Mouse (Mus musculus): ENCODE results near the gene Dnajc5. TPM values are rescaled to one million over a fixed set of nuclear protein-coding genes. Genes with fewer than 3 reads are reported as not detected.

The Dnajc5 gene
- polyA plus RNA-seq, 1 experiment from 2014 or later: 87.4 TPM

- Histone ChIP-seq H3K4me1 (no peaks in the 10 kb centered on the region), H3K9me3 (no peaks in the 10 kb centered on the region), H3K27me3 (no peaks in the 10 kb centered on the region), H3K4me3 (no peak overlapping the region), H3K4me2 (no peak overlapping the region), H3K36me3 (peaks cover 44% of the 10 kb centered on the region), H3K27ac (no peak overlapping the region), H3K9ac (no peak overlapping the region)
- ATAC-seq (ENCODE audit: borderline replicate concordance, extremely low read depth, low FRiP score, low TSS enrichment): no peak
These were observed 33.5 kb downstream of the Dnajc5 start for GRCm38 (mm10) chr2:181553772-181554171.

GRCm38 (mm10) chr2:181567338-181567737 is 47.1 kb downstream of the Dnajc5 start:
- H3K4me1 ChIP-seq: no peaks in the 10 kb centered on the region
- no peak overlapping the region for H3K4me3 ChIP-seq
- H3K9me3 ChIP-seq: no peaks in the 10 kb centered on the region
- H3K9ac ChIP-seq: no peak overlapping the region
- 76% methylated on average over 3 of the region's 3 CpGs for WGBS
- no peaks in the 10 kb centered on the region for H3K36me3 ChIP-seq
- H3K4me2 ChIP-seq: no peak overlapping the region
- no peak for ATAC-seq (ENCODE audit: borderline replicate concordance, extremely low read depth, low FRiP score, low TSS enrichment)
- no peak overlapping the region for H3K27ac ChIP-seq
- H3K27me3 ChIP-seq: no peaks in the 10 kb centered on the region

GRCm38 (mm10) chr2:181568272-181569008 is 48.2 kb downstream of the Dnajc5 start:
- Histone ChIP-seq H3K9ac (no peak overlapping the region), H3K4me2 (no peak overlapping the region), H3K27ac (no peak overlapping the region), H3K27me3 (no peaks in the 10 kb centered on the region), H3K4me1 (no peaks in the 10 kb centered on the region), H3K36me3 (peaks cover 4% of the 10 kb centered on the region; the same call in 1 of the 2 replicates), H3K4me3 (no peak overlapping the region), H3K9me3 (no peaks in the 10 kb centered on the region)
- WGBS: 71% methylated on average over 7 of the region's 7 CpGs
- no peak for ATAC-seq (ENCODE audit: borderline replicate concordance, extremely low read depth, low FRiP score, low TSS enrichment)

DNA sequence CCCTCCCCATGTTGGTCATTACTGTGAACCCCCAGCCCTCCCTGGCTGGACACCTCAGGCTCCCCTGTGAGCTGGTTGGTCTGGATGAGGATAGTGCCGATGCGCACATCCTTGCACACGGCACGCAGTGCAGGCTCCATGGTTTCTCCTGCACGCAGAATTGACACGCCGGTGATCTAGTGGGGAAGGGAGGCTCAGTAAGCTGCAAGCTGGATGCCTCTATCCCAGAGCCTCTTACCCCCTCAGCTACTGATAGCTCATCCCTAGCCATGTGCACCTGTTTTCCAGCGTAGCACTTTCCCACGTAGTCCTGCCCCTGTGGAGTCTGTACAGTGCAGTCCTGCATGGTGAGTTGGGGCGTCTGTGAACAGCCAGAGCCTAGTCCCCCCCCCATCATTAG is 49.6 kb downstream of the Dnajc5 start:
- Histone ChIP-seq H3K36me3 (peaks cover 5% of the 10 kb centered on the region; the same call in 1 of the 2 replicates), H3K4me1 (no peaks in the 10 kb centered on the region), H3K9ac (no peak overlapping the region), H3K4me3 (no peak overlapping the region), H3K4me2 (no peak overlapping the region), H3K27me3 (no peaks in the 10 kb centered on the region), H3K27ac (no peak overlapping the region), H3K9me3 (no peaks in the 10 kb centered on the region)
- WGBS: 93% methylated on average over 10 of the region's 10 CpGs
- no peak for ATAC-seq (ENCODE audit: borderline replicate concordance, extremely low read depth, low FRiP score, low TSS enrichment)

GRCm38 (mm10) chr2:181570375-181570774 is 50.1 kb downstream of the Dnajc5 start:
- Histone ChIP-seq H3K27ac (no peak overlapping the region), H3K4me3 (no peak overlapping the region), H3K36me3 (peaks cover 5% of the 10 kb centered on the region; the same call in 1 of the 2 replicates), H3K9me3 (no peaks in the 10 kb centered on the region), H3K4me1 (no peaks in the 10 kb centered on the region), H3K27me3 (no peaks in the 10 kb centered on the region), H3K9ac (no peak overlapping the region), H3K4me2 (no peak overlapping the region)
- WGBS: 80% methylated on average over 8 of the region's 8 CpGs
- ATAC-seq (ENCODE audit: borderline replicate concordance, extremely low read depth, low FRiP score, low TSS enrichment): no peak

GRCm38 (mm10) chr2:181570921-181571595 is 50.8 kb downstream of the Dnajc5 start:
- Histone ChIP-seq H3K4me1 (no peaks in the 10 kb centered on the region), H3K27me3 (no peaks in the 10 kb centered on the region), H3K27ac (no peak overlapping the region), H3K4me3 (no peak overlapping the region), H3K9ac (no peak overlapping the region), H3K9me3 (no peaks in the 10 kb centered on the region), H3K36me3 (peaks cover 5% of the 10 kb centered on the region; the same call in 1 of the 2 replicates), H3K4me2 (no peak overlapping the region)
- ATAC-seq (ENCODE audit: borderline replicate concordance, extremely low read depth, low FRiP score, low TSS enrichment): no peak; the same call in 1 of the 2 replicates
- WGBS: 60% methylated on average over 6 of the region's 6 CpGs

DNA sequence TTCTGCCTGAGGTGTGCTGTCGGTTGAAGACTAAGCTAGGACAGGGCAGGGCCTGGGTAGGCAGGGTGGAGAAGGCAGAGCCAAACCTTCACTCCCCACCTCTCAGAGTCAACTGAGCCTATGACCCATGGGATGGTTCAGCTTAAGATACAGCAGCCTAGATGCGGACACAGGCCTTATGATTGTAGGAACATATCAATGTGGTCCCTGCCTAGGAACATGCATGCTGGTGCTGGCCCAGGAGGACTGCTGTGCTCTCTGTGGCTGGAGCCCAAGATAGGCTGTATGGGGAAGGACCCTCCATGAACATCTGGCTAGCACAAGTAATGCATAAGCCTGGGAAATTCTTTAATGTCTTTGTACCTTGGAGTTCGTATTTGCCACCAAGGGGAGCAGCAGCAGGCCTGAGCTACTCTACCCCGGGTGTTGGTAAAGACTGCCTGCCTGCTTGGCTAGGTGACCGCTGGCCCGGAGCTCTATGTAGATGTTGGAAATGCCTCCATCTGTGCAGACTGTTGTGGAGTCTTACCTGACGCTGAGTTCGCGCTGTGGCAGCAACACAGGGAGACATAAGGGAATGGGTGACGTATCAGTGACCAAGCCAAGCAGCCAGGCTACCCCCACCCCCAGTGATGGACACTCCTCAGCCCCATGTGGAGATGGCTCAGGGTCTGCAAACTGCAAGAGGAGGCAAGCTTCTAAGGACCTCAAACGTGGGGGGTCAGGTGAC is 51.8 kb downstream of the Dnajc5 start:
- H3K4me1 ChIP-seq: no peaks in the 10 kb centered on the region
- H3K4me2 ChIP-seq: no peak overlapping the region
- no peaks in the 10 kb centered on the region for H3K27me3 ChIP-seq
- WGBS: 86% methylated on average over 11 of the region's 11 CpGs
- no peak overlapping the region for H3K4me3 ChIP-seq
- no peak overlapping the region for H3K27ac ChIP-seq
- no peak for ATAC-seq (ENCODE audit: borderline replicate concordance, extremely low read depth, low FRiP score, low TSS enrichment)
- H3K36me3 ChIP-seq: peaks cover 5% of the 10 kb centered on the region; the same call in 1 of the 2 replicates
- H3K9me3 ChIP-seq: no peaks in the 10 kb centered on the region
- H3K9ac ChIP-seq: no peak overlapping the region

GRCm38 (mm10) chr2:181572921-181573920 is 52.9 kb downstream of the Dnajc5 start:
- no peak overlapping the region for H3K4me2 ChIP-seq
- no peak overlapping the region for H3K9ac ChIP-seq
- H3K9me3 ChIP-seq: no peaks in the 10 kb centered on the region
- WGBS: 93% methylated on average over 15 of the region's 15 CpGs
- ATAC-seq (ENCODE audit: borderline replicate concordance, extremely low read depth, low FRiP score, low TSS enrichment): no peak
- H3K4me1 ChIP-seq: no peaks in the 10 kb centered on the region
- H3K27me3 ChIP-seq: no peaks in the 10 kb centered on the region
- H3K4me3 ChIP-seq: no peak overlapping the region
- H3K36me3 ChIP-seq: peaks cover 5% of the 10 kb centered on the region; the same call in 1 of the 2 replicates
- H3K27ac ChIP-seq: no peak overlapping the region

- no peak overlapping the region for H3K4me2 ChIP-seq
- no peak overlapping the region for H3K27ac ChIP-seq
- no peaks in the 10 kb centered on the region for H3K4me1 ChIP-seq
- peaks cover 5% of the 10 kb centered on the region; the same call in 1 of the 2 replicates for H3K36me3 ChIP-seq
- no peak overlapping the region for H3K9ac ChIP-seq
- H3K9me3 ChIP-seq: no peaks in the 10 kb centered on the region
- no peak for ATAC-seq (ENCODE audit: borderline replicate concordance, extremely low read depth, low FRiP score, low TSS enrichment)
- no peak overlapping the region for H3K4me3 ChIP-seq
- WGBS: 91% methylated on average over 9 of the region's 9 CpGs
- H3K27me3 ChIP-seq: no peaks in the 10 kb centered on the region
These were observed 53.7 kb downstream of the Dnajc5 start for GRCm38 (mm10) chr2:181573961-181574360.

DNA sequence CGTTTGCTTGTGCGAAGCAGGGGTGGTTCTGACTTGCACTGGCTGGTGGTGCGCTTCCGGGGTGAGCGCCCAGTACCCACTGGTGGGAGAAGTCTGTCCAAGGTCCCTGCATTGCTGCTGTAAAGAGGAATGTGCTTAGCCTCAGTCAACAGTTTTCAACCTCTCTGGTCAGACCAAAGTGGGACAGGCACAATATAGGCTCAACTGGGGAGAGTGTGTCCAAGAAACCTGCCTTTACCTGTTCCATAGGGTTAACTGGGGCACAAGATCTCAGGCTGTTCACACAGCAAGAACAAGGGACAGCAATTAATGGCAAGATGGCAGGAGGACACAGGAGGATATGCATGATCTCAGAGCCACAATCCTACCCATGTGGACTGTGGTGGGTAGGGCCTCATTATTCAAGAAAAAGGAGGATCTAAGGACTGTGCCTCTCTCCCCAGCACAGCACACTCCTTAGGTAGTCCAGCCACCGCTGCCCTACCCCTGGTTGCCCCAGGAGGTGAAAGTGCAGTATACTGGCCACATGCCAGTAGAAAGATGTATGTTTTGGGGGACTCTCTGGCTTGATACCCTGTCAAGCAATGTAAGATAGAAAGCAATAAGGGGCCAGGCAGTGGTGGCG is 54.7 kb downstream of the Dnajc5 start:
- Histone ChIP-seq H3K27me3 (no peaks in the 10 kb centered on the region), H3K9ac (no peak overlapping the region), H3K4me2 (no peak overlapping the region), H3K4me3 (no peak overlapping the region), H3K27ac (no peak overlapping the region), H3K4me1 (peaks cover 7% of the 10 kb centered on the region), H3K9me3 (no peaks in the 10 kb centered on the region), H3K36me3 (peaks cover 5% of the 10 kb centered on the region; the same call in 1 of the 2 replicates)
- 91% methylated on average over 7 of the region's 7 CpGs for WGBS
- no peak for ATAC-seq (ENCODE audit: borderline replicate concordance, extremely low read depth, low FRiP score, low TSS enrichment)

DNA sequence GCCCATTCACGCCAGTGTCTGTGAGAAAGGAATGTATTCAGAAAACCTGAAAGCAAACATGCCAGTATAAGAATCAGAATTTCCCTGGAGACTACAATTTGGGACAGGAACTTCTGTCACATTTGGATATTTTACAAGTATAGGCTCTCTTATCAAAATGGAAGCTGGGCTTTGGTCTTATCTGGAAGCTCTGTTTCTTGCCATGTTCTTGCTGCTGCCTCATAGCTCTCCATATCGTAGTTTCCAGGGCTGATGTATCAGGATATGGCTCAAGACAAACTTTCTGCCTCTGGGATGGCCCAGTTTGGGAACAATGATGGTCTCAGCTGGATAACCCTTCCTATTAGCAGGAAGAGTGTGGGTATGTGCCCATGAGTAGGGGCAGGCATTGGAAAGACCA is 56.3 kb downstream of the Dnajc5 start:
- H3K4me3 ChIP-seq: no peak overlapping the region
- no peak overlapping the region for H3K9ac ChIP-seq

More for the DNA sequence above, 56.3 kb downstream of the Dnajc5 start:
- no peak for ATAC-seq (ENCODE audit: borderline replicate concordance, extremely low read depth, low FRiP score, low TSS enrichment)
- Histone ChIP-seq H3K27ac (no peak overlapping the region), H3K4me1 (peaks cover 16% of the 10 kb centered on the region), H3K36me3 (peaks cover 5% of the 10 kb centered on the region; the same call in 1 of the 2 replicates), H3K4me2 (no peak overlapping the region), H3K27me3 (no peaks in the 10 kb centered on the region), H3K9me3 (no peaks in the 10 kb centered on the region)
- WGBS: 87% methylated on average over 2 of the region's 2 CpGs

Data from lung, embryonic 15.5 days (tissue).